Mouse (Mus musculus): Measurements from ENCODE around the gene Rap1gap2. TPM values are rescaled to one million over a fixed set of nuclear protein-coding genes. Genes with fewer than 3 reads are reported as not detected.

Rap1gap2 gene
- total RNA-seq, 2 experiments from 2014 or later = 77.8 to 87.8 TPM

DNA sequence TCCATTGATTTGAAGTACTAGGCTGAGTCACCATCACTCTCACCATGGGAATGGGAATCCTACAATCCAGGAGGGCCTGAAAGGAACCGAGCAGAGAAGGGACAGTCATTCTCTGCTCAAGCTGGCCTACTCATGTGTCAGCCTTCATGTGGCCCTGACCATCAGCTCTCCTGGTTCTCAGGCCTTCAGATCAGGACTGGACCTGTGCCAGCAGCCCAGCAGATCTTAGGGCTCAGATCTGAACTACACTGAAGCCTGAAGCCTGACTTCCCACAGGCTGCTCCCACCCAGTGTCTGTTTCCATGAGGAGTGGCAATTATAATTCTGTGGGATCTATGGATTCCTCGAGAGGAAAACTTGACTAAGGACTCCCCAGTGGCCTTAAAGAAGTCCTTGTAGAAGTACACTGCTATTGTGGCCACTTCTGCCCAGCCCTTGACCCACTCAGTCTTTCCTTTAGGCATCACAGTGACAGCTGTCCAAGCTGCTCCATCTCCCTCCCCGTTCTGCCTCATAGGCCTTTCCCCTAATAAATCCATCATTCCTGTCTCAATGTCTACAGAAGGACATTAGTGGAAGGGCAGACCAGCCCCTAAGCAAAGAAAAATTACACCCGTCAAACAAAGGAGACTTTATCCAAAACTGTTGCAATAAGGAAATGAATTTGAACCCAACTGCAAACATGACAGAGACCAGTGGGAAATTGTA lies 231.4 kb downstream of the Rap1gap2 start:
- no peak for DNase-seq
- intact Hi-C loops (cut with DNase I) = loop anchor here (5.0 to 10.0 kb wide), 3 partner anchors 148 to 1305 kb away; no protein-coding TSS in a partner anchor

DNA sequence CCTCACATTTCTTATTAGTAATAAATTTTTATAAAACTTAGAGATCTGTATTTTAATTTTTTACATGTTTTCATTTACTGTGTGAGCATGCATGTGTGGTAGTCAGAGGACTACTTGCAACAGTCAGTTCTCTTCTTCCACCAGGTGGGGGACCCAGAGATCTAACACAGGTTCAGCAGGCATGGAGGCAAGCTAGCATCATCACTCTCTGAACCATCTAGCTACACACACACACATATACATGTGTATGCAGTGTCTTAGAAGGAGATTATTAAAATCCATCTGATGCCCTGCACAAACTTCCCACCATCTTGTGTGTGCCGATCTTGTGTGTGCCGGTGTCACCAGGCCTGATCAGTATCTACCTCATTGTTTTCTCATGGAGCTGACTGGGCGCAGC lies 233.9 kb downstream of the Rap1gap2 start:
- intact Hi-C loops (cut with DNase I) = loop anchor here (5.0 to 10.0 kb wide), 3 partner anchors 150 to 1302 kb away; no protein-coding TSS in a partner anchor
- peak; percentile 73 for DNase-seq

DNA sequence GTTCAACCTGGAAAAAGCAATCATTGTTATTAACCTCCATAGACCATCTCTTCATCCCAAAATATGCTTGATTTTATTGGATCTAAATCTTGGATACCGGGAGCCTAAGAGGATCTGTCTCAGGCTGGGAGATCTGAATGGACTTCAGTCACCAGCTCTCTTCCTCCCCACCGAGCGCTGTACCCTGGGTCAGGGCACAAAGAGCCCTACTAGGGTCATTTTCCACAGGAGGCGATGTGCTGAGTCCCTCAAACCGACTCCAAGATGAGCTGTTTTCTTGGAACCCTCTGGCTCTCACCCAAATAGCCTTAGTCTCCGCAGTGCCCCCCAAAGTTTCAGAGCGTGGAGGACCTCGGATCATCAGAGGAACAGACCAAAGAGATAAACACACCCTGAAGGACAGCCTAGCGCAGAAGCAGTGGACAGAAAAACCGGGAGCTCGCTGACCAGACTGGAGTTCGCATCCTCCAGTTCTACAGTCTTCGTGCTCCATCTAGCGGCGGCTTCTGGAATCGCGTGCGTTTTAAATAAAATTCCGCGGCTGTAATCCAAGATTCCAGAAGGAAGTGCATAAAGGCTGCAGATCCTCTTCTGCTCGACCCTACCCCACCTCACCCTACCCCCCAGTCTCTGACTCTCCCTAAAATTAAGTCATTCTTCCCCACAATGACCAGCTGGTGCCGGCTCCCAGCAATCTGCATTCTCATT lies 239.2 kb downstream of the Rap1gap2 start:
- intact Hi-C loops (cut with DNase I) = loop anchor here (2.0 to 10.0 kb wide), 2 partner anchors 1233 to 1297 kb away; partner anchors contain the start of gene Haspin
- peak; percentile 74 for DNase-seq

DNA sequence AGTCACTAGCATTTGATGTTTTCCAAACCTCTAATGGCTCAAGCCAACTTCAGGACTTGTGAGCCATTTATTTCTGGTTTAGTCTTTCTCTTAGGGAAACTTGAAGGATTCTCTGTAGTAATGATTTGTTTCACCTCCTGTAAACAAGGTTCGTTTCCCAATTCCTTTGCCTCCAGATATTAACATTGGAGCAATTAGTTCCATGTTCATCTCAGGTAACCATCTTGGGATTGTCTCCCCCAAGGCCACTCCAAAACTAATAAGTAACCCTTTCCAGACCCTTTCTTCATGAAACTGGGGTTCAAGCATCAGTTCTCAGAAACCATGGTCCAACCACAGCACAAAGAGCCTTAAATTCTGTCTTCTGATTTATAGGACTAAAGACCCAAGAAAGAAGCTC lies 248.9 kb downstream of the Rap1gap2 start, which contains the start of gene Olfr412:
Gene Olfr412, plus strand, starts transcription at position 301 of the 400 bp plus-strand sequence.
- intact Hi-C loops (cut with DNase I) = no loop called here
- no peak for DNase-seq

DNA sequence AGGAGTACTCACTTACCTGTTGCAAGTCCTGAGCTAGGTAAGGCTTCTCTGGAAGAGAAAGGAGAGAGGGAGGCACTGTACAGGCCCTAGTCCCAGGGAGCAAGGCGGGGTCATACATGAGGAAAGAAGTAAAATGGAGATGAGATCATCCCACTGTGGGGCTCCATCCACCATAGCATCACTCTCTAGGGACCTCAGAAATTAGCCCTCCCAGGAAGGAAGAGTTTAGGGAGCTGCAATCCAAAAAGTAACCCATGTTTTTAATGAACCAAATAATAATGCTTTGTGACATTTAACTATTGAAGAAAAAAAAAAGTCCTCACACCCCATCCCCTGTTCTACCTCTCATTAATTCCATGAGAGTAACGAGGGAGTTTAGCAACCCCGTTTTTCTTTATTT lies 258.2 kb downstream of the Rap1gap2 start, which contains the start of gene Olfr411:
Gene Olfr411, minus strand, starts transcription at position 101 of the 400 bp plus-strand sequence.
- DNase-seq = no peak
- intact Hi-C loops (cut with DNase I) = no loop called here

DNA sequence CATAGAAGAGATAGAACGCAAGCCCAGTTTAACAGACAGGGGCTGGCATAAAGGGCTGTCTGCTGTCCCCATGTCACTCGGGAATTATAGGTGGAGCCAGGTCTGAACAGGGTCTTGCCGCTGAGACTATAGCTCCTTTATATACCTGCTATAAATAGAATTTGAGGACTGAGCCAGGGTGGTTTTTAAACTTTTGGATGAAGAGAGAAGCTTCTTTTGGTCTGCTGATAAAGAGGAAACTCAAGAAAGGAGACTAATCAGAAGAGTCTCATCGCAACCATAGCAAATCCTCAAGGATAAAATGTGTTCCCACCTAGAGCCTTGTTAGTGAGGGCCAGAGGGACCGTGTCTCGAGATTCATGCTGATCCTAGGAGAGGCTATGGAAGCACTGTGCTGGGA lies 272.8 kb downstream of the Rap1gap2 start, which contains the start of gene Olfr410:
Gene Olfr410, minus strand, starts transcription at position 101 of the 400 bp plus-strand sequence.
- DNase-seq = no peak
- intact Hi-C loops (cut with DNase I) = no loop called here

Other genes with a start within 250 kb of the Rap1gap2 start
- gene Olfr412, start 248.8 kb downstream of the Rap1gap2 start, total RNA-seq (2021) = not detected
- gene Ccdc92b, start 8.7 kb upstream of the Rap1gap2 start, total RNA-seq (2021) = 10 to 100 TPM; 16.2 to 17.5 TPM
- gene Cluh, start 38.6 kb upstream of the Rap1gap2 start, total RNA-seq (2021) = 10 to 100 TPM; 45.8 to 47.9 TPM
- gene Pafah1b1, start 113.8 kb upstream of the Rap1gap2 start, total RNA-seq (2021) = 100 to 1,000 TPM; 393 to 420 TPM
- 10 to 100 TPM; 23.0 to 25.5 TPM for gene Mettl16, start 159.9 kb upstream of the Rap1gap2 start, total RNA-seq (2021)
- gene Mnt, start 220.0 kb upstream of the Rap1gap2 start, total RNA-seq (2021) = 10 to 100 TPM; 36.7 to 36.8 TPM